Mouse (Mus musculus) lung, postnatal 25 days (tissue): ENCODE measurements around the gene Tnip3.
A peak's percentile ranks its signal among the peaks of the same experiment; 100 is the strongest.

Experiments used
- DNase-seq: peaks from one replicate; pipeline ENCODE4 v3.0.0; 2022; ENCODE audit warnings: low spot score

The Tnip3 gene

GRCm38 (mm10) chr6:65525192-65525591 lies at the start of gene Tnip3:
TSS of gene Tnip3 (plus strand) at chr6:65525313.
- DNase-seq: no peak

- no peak for DNase-seq
Measured at GRCm38 (mm10) chr6:65498786-65499185, 26.3 kb upstream of the Tnip3 start.

GRCm38 (mm10) chr6:65510051-65510669 lies 15.0 kb upstream of the Tnip3 start:
- DNase-seq: peak; percentile 65

- no peak for DNase-seq
Measured at GRCm38 (mm10) chr6:65513813-65514212, 11.3 kb upstream of the Tnip3 start.

GRCm38 (mm10) chr6:65516759-65517158 lies 8.4 kb upstream of the Tnip3 start:
- no peak for DNase-seq

- no peak for DNase-seq
Measured at GRCm38 (mm10) chr6:65520821-65521220, 4.3 kb upstream of the Tnip3 start.

- DNase-seq: no peak
Measured at GRCm38 (mm10) chr6:65527892-65528291, 2.8 kb downstream of the Tnip3 start.

GRCm38 (mm10) chr6:65531232-65531848 lies 6.2 kb downstream of the Tnip3 start:
- DNase-seq: no peak

- no peak for DNase-seq
Measured at GRCm38 (mm10) chr6:65533687-65534086, 8.6 kb downstream of the Tnip3 start.

GRCm38 (mm10) chr6:65537327-65537884 lies 12.3 kb downstream of the Tnip3 start:
- DNase-seq: no peak

GRCm38 (mm10) chr6:65538022-65538652 lies 13.0 kb downstream of the Tnip3 start:
- DNase-seq: no peak

- no peak for DNase-seq
Measured at GRCm38 (mm10) chr6:65538921-65539320, 13.8 kb downstream of the Tnip3 start.

GRCm38 (mm10) chr6:65540138-65540537 lies 15.0 kb downstream of the Tnip3 start:
- DNase-seq: no peak

GRCm38 (mm10) chr6:65541094-65541493 lies 16.0 kb downstream of the Tnip3 start:
- DNase-seq: no peak

- DNase-seq: no peak
Measured at GRCm38 (mm10) chr6:65542391-65542790, 17.3 kb downstream of the Tnip3 start.

GRCm38 (mm10) chr6:65542913-65543312 lies 17.8 kb downstream of the Tnip3 start:
- DNase-seq: no peak

GRCm38 (mm10) chr6:65563887-65564656 lies 39.0 kb downstream of the Tnip3 start:
- no peak for DNase-seq

GRCm38 (mm10) chr6:65564657-65565039 lies 39.5 kb downstream of the Tnip3 start:
- DNase-seq: no peak

- DNase-seq: peak; percentile 71
Measured at GRCm38 (mm10) chr6:65569741-65570140, 44.6 kb downstream of the Tnip3 start.

GRCm38 (mm10) chr6:65578151-65578973 lies 53.2 kb downstream of the Tnip3 start:
- DNase-seq: no peak

- no peak for DNase-seq
Measured at GRCm38 (mm10) chr6:65583029-65583428, 57.9 kb downstream of the Tnip3 start.
